Mouse (Mus musculus): ENCODE results near the gene Ugt1a10.

GRCm38 (mm10) chr1:88211812-88212211, 156.6 kb downstream of the Ugt1a10 start, which contains the start of gene Ugt1a1:
- TF ChIP-seq POLR2A (IDR thresholded peaks at IDR 0.05; ENCODE audit: borderline replicate concordance, extremely low read depth, insufficient read depth, insufficient read length, poor library complexity, severe bottlenecking) (no peak), CTCF (IDR thresholded peaks at IDR 0.05; ENCODE audit: borderline replicate concordance, extremely low read depth, insufficient read depth, insufficient read length) (no peak)

Data from brain, embryonic 14.5 days (tissue).